Mouse (Mus musculus) embryonic facial prominence, embryonic 11.5 days (tissue): Measurements from ENCODE around the gene E130208F15Rik. TPM values are rescaled to one million over a fixed set of nuclear protein-coding genes. Genes with fewer than 3 reads are reported as not detected.

ENCODE experiments used
- ATAC-seq: fragments of 200-750 bp; cut with Nextera tagmentation; replicated peaks from 2 replicates; pipeline ENCODE4 v1.8.0; 2017; ENCODE audit warnings: low read depth; ENCODE audit not compliant: insufficient number of reproducible peaks, low FRiP score, low TSS enrichment
- DNase-seq: peaks from one replicate; pipeline ENCODE4 v3.0.0-alpha.2; 2015; ENCODE audit warnings: low spot score
- H3K27ac ChIP-seq: fragments of 300-500 bp; sonication (generic); replicated peaks from 2 replicates; pipeline ENCODE4 v1.5.1; 2014; ENCODE audit warnings: mild to moderate bottlenecking, low read depth, low read length, control low read depth
- H3K27me3 ChIP-seq: fragments of 300-500 bp; sonication (generic); 2 replicates; pipeline ENCODE4 v1.6.1; 2014; ENCODE audit warnings: mild to moderate bottlenecking, low read length, moderate library complexity, mixed read lengths; ENCODE audit not compliant: control insufficient read depth, insufficient read depth
- H3K36me3 ChIP-seq: fragments of 300-500 bp; sonication (generic); replicated peaks from 2 replicates; pipeline ENCODE4 v1.6.1; 2014; ENCODE audit warnings: low read depth, mild to moderate bottlenecking, low read length, moderate library complexity, mixed read lengths; ENCODE audit not compliant: control insufficient read depth, insufficient read depth
- H3K4me1 ChIP-seq: fragments of 300-500 bp; sonication (generic); 2 replicates; pipeline ENCODE4 v1.6.1; 2014; ENCODE audit warnings: low read length, mixed read lengths; ENCODE audit not compliant: control insufficient read depth, insufficient read depth
- H3K4me2 ChIP-seq: fragments of 300-500 bp; sonication (generic); 2 replicates; pipeline ENCODE4 v1.6.1; 2014; ENCODE audit warnings: low read depth, mild to moderate bottlenecking, control low read depth, low read length, moderate library complexity
- H3K4me3 ChIP-seq: fragments of 300-500 bp; sonication (generic); 2 replicates; pipeline ENCODE4 v1.5.1; 2014; ENCODE audit warnings: low read depth, low read length, control low read depth
- H3K9ac ChIP-seq: fragments of 300-500 bp; sonication (generic); replicated peaks from 2 replicates; pipeline ENCODE4 v1.6.1; 2014; ENCODE audit warnings: mild to moderate bottlenecking, control low read depth, low read length
- H3K9me3 ChIP-seq: fragments of 300-500 bp; sonication (generic); replicated peaks from 2 replicates; pipeline ENCODE4 v1.6.1; 2016; ENCODE audit warnings: mild to moderate bottlenecking, low read length, inconsistent platforms, mixed read lengths; ENCODE audit not compliant: control insufficient read depth
- WGBS: fragments of 180-500 bp; shearing (Covaris S2); extraction: QIAGEN DNeasy Blood & Tissue Kit; methylation state at CpG from one replicate; pipeline ENCODE4 v1.1.7; 2014; 5-methylcytosine and 5-hydroxymethylcytosine counted together
- polyA plus RNA-seq: library from polyadenylated mRNA; unstranded; fragments of >200 nt; fragmentation: Nextera tagmentation; extraction: Ambion mirVana; gene quantifications from 2 replicates; pipeline ENCODE4 v1.2.1, GENCODE M21; 2014

The E130208F15Rik gene
- polyA plus RNA-seq, 1 experiment from 2014 or later: 1.4 TPM

DNA sequence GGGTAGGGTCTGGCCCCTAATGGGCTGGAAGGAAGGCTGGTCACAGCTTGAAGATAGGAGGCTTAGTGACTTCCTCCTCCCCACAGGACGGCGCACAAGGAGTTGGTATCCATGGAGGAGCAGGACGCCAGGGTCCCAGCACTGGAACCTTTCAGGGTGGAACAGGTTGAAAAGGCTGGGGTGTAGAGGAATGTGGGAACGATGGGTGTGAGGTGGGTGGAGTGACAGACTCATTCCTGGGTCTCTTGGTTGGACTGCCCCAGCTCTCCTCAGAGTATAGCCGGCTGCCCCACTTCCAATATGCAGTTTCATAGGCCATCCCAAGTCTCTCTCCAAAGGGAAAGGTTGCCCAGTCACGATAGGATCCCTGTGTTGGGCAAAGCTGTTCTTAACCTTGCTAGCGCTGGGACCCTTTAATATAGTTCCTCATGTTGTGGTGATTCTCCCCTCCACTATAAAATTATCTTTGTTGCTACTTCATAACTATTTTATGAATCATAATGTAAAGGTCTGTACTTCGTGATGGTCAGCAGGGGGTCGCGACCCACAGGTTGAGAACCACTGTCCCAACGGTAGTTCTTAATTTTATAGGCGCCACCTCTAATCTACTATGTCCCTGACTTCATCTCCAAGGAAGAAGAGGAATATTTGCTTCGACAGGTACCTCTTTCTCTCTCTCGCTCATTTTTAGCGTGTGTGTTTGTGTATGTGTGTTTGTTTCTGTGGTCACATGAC is 12.0 kb upstream of the E130208F15Rik start:
- Histone ChIP-seq H3K9me3 (no peaks in the 10 kb centered on the region), H3K27me3 (no peaks in the 10 kb centered on the region), H3K27ac (no peak overlapping the region), H3K9ac (peak overlapping the region; percentile 54), H3K36me3 (no peaks in the 10 kb centered on the region; the same call in 1 of the 2 replicates), H3K4me1 (no peaks in the 10 kb centered on the region), H3K4me3 (peak overlapping the region; percentile 51), H3K4me2 (peak overlapping the region; percentile 77)
- no peak for ATAC-seq
- WGBS: 61% methylated on average over 15 of the region's 15 CpGs
- no peak for DNase-seq

DNA sequence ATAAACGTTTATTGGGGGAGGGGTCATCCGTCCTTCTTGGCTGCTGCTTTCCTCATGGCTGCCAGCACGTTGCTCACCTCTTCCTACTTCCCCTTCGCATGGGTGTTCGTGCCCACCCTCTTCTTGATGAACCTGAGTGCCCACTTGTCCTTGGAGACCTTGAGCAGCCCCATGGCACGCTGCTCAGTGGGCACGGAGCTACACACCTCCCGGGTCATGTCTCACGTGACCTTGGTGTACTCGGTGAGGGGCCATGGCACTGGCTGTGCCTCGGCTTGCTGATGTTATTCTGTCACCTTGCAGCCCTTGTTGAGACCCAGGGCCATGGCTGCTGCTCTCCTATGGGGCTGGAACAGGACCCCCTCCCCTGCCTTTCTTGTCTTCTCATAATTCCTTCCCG is 11.4 kb upstream of the E130208F15Rik start:
- Histone ChIP-seq H3K27ac (no peak overlapping the region), H3K9ac (no peak overlapping the region), H3K36me3 (no peaks in the 10 kb centered on the region; the same call in 1 of the 2 replicates), H3K4me3 (no peak overlapping the region), H3K9me3 (no peaks in the 10 kb centered on the region), H3K27me3 (no peaks in the 10 kb centered on the region), H3K4me1 (no peaks in the 10 kb centered on the region), H3K4me2 (no peak overlapping the region)
- DNase-seq (no peak), ATAC-seq (no peak)
- 86% methylated on average over 12 of the region's 12 CpGs for WGBS

DNA sequence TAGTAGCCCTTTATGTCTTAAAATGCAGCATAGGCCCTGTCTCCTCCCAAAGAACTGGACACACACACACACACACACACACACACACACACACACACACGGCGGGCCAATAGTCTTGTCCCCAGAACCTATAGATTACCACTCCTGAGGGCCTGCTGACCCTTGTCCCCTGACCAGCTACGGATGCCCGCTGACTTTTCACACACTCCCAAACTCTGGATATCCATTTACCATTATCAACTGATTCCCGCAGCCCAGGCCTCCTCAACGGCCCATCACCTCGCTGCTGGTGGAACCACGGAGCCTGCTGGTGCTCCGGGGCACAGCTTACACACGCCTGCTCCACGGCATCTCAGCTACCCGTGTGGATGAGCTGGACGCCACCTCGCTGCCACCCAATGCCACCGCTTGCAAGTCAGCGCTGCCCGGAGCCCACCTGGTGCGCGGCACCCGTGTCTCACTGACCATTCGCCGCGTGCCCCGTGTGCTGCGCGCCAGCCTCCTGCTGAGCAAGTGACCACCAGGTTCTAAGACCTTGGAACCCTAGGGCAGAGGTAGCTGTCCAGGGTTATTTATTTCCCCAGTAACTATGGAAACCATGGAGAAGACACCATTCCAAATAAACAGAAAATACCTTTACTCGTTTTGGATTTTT is 7.7 kb upstream of the E130208F15Rik start:
- WGBS: 44% methylated on average over 27 of the region's 27 CpGs
- no peak overlapping the region for H3K4me2 ChIP-seq
- DNase-seq: no peak
- no peak overlapping the region for H3K4me3 ChIP-seq
- ATAC-seq: no peak
- H3K9ac ChIP-seq: no peak overlapping the region
- no peaks in the 10 kb centered on the region; the same call in 1 of the 2 replicates for H3K36me3 ChIP-seq
- H3K27ac ChIP-seq: no peak overlapping the region
- no peaks in the 10 kb centered on the region for H3K9me3 ChIP-seq
- H3K27me3 ChIP-seq: no peaks in the 10 kb centered on the region
- 0 out of 2 replicates have a peak, but pooled peaks cover 2% of the 10 kb centered on the region for H3K4me1 ChIP-seq

DNA sequence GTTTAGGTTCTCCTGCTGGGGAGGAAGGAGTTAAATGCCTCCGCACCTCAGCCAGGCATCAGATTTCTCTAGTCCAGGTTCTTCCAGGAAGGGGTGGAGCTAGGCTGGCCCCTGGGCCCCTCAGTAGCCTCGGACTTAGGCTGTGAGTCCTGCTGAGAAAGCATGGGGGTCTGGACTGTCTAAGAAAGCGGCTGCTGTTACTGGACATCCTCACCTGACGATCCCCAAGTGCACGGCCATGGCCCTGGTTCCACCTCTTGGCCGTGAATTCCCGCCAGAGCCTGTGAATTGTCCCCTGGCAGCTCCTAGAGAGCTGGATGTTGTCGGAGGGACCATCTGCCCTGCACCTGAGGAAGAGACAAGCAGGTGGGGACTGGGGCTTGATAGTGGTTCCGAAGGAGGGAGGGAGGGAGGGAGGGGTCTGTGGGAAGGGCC is 6.8 kb upstream of the E130208F15Rik start, which contains the start of gene Syne4:
Gene Syne4 (plus strand): TSS at position 87 of the 435 bp plus-strand sequence.
- peak within 1 kb of the TSS; percentile 54 for H3K4me2 ChIP-seq
- H3K9me3 ChIP-seq: no peaks in the 10 kb centered on the region
- 1% methylated on average over 9 of the region's 9 CpGs for WGBS
- H3K9ac ChIP-seq: peak within 1 kb of the TSS; percentile 48
- no peaks in the 10 kb centered on the region for H3K27me3 ChIP-seq
- H3K36me3 ChIP-seq: no peaks in the 10 kb centered on the region; the same call in 1 of the 2 replicates
- ATAC-seq: peak; percentile 72
- H3K4me1 ChIP-seq: 0 out of 2 replicates have a peak, but pooled peaks cover 2% of the 10 kb centered on the region
- H3K4me3 ChIP-seq: peak within 1 kb of the TSS; percentile 49
- DNase-seq: peak; percentile 84
- H3K27ac ChIP-seq: 0 out of 2 replicates have a peak within 1 kb of the TSS, but pooled peaks have one; percentile 15

DNA sequence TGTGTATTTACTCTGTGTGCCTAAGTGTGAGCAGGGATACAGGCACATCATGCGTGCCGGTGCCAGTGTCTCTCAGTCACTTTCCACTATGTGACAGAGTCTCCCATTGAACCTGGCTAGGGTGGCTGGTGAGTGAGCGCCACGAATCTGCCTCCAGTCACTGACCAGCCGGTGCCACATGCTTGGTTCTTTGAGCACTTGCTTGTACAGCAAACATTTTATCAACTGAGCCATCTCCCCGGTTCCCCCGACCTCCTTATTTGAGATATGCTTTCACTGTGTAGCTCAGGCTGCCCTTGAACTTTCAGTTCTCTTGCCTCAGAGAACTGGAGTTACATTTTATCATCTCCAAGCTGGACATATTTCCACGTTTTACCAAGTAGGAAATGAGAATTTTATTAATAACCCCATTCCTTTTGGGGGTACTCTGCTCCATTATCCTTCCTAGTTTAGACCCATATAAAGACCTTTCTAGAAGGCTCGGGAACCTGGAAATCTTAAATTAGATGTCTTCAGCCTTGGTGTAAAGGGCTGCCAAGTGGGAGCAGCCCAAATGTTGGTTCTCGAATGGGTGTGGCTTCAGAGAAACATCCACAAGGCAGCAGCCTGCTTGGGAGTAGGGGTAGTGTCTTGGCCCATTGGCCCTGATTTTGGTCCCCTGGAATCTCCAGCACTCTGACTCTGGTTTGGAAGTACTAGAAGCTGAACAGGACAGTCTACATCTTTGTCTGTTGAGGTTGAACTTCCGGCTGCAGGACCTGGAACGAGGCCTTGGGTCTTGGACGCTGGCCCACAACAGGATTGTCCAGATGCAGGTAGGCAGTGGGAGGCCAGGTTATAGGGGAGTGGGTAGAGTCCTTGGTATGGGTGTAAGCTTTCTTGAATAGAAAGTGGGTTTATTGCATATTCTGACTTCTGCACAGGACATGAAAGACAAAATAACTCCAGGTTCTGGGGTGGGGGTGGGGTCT is 5.7 kb upstream of the E130208F15Rik start:
- Histone ChIP-seq H3K27ac (no peak overlapping the region), H3K27me3 (no peaks in the 10 kb centered on the region), H3K9ac (no peak overlapping the region; the same call in 1 of the 2 replicates), H3K4me2 (peak overlapping the region; percentile 54), H3K4me1 (0 out of 2 replicates have a peak, but pooled peaks cover 2% of the 10 kb centered on the region), H3K4me3 (peak overlapping the region; percentile 49), H3K9me3 (no peaks in the 10 kb centered on the region), H3K36me3 (no peaks in the 10 kb centered on the region)
- 70% methylated on average over 13 of the region's 13 CpGs for WGBS
- ATAC-seq: no peak
- no peak for DNase-seq

DNA sequence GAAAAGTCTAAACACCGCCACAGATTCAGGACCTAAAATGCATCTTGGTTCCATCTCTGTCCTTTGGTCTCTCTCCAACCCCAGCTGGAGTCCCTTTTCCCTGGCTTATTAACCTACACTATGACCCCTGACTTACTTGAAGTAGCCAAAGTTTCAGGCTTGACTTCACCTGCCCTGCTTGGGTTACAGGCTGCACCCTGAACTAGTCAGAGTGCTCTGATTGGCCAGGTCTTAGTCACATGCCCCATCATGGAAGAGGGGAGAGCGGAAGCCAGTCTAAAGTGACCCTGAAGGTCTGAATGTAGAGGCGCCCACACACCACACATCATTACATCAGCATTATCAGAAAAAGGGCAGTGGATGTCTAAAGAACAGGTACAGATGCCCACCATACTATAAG is 3.4 kb upstream of the E130208F15Rik start:
- no peak overlapping the region for H3K4me3 ChIP-seq
- H3K27ac ChIP-seq: no peak overlapping the region
- ATAC-seq (no peak), DNase-seq (no peak)
- no peaks in the 10 kb centered on the region for H3K9me3 ChIP-seq
- no peak overlapping the region for H3K4me2 ChIP-seq
- H3K36me3 ChIP-seq: no peaks in the 10 kb centered on the region
- no peak overlapping the region for H3K9ac ChIP-seq
- H3K27me3 ChIP-seq: no peaks in the 10 kb centered on the region
- 90% methylated on average over 3 of the region's 3 CpGs for WGBS
- H3K4me1 ChIP-seq: 0 out of 2 replicates have a peak, but pooled peaks cover 2% of the 10 kb centered on the region

DNA sequence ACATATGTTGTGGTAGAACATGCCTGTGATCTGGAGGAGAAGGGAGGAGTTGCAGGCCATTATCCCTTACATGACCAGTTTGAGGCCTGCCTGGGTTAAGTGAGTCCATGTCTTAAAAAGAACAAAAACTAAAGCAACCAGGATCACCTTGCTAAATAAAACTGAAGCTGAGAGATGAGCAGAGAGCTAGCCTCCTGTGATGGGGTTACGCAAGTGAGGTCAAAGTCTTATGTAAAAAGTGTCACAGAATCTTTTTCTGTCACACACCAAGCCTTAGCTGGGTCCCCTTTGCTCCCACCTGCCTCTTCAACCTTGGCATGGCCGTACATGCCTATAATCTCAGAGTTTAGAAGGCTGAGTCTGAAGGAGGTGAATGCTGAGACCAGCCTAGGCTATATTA is 594 bp upstream of the E130208F15Rik start:
- H3K4me1 ChIP-seq: no peaks in the 10 kb centered on the region
- DNase-seq (no peak), ATAC-seq (no peak)
- 72% methylated on average over 2 of the region's 2 CpGs for WGBS
- peak overlapping the region; percentile 5; the same call in 1 of the 2 replicates for H3K9ac ChIP-seq
- H3K27ac ChIP-seq: no peak overlapping the region
- no peaks in the 10 kb centered on the region for H3K9me3 ChIP-seq
- peak overlapping the region; percentile 83 for H3K4me2 ChIP-seq
- no peaks in the 10 kb centered on the region for H3K36me3 ChIP-seq
- H3K27me3 ChIP-seq: no peaks in the 10 kb centered on the region
- H3K4me3 ChIP-seq: no peak overlapping the region; the same call in 1 of the 2 replicates
